Mouse (Mus musculus): ENCODE measurements around the gene Pcnx3. TPM values are rescaled to one million over a fixed set of nuclear protein-coding genes. Genes with fewer than 3 reads are reported as not detected.
A peak's percentile ranks its signal among the peaks of the same experiment; 100 is the strongest.

Pcnx3 gene
- polyA plus RNA-seq, 1 experiment from 2014 or later = 38.3 TPM

- Histone ChIP-seq H3K27me3 (no peaks in the 10 kb centered on the region), H3K9ac (replicated peaks) (peak overlapping the region; percentile 63), H3K4me2 (peak overlapping the region; percentile 98), H3K4me1 (replicated peaks) (peaks cover 52% of the 10 kb centered on the region), H3K9me3 (no peaks in the 10 kb centered on the region), H3K4me3 (replicated peaks) (peak overlapping the region; percentile 42), H3K36me3 (peaks cover 60% of the 10 kb centered on the region), H3K27ac (peak overlapping the region; percentile 76)
- ATAC-seq (ENCODE audit: insufficient number of reproducible peaks, insufficient read depth, low FRiP score, low TSS enrichment, low read depth) = no peak
- WGBS = 78% methylated on average over 12 of the region's 12 CpGs
Observed at GRCm38 (mm10) chr19:5725029-5725707, 36.5 kb upstream of the Pcnx3 start.

- peaks cover 46% of the 10 kb centered on the region for H3K4me1 ChIP-seq (replicated peaks)
- no peaks in the 10 kb centered on the region for H3K27me3 ChIP-seq
- no peaks in the 10 kb centered on the region for H3K9me3 ChIP-seq
- peak overlapping the region; percentile 42; the same call in 1 of the 2 replicates for H3K9ac ChIP-seq (replicated peaks)
- peak overlapping the region; percentile 98 for H3K4me2 ChIP-seq
- H3K4me3 ChIP-seq (replicated peaks) = peak overlapping the region; percentile 42
- ATAC-seq (ENCODE audit: insufficient number of reproducible peaks, insufficient read depth, low FRiP score, low TSS enrichment, low read depth) = no peak
- H3K36me3 ChIP-seq = peaks cover 63% of the 10 kb centered on the region
- no peak overlapping the region for H3K27ac ChIP-seq
- 67% methylated on average over 7 of the region's 7 CpGs for WGBS
Observed at GRCm38 (mm10) chr19:5724549-5724941, 35.8 kb upstream of the Pcnx3 start.

GRCm38 (mm10) chr19:5723934-5724548 is 35.3 kb upstream of the Pcnx3 start:
- peaks cover 68% of the 10 kb centered on the region for H3K36me3 ChIP-seq
- H3K4me2 ChIP-seq = peak overlapping the region; percentile 98
- H3K9me3 ChIP-seq = no peaks in the 10 kb centered on the region
- H3K27me3 ChIP-seq = no peaks in the 10 kb centered on the region
- H3K4me3 ChIP-seq (replicated peaks) = peak overlapping the region; percentile 42
- H3K4me1 ChIP-seq (replicated peaks) = peaks cover 46% of the 10 kb centered on the region
- 73% methylated on average over 4 of the region's 4 CpGs for WGBS
- H3K27ac ChIP-seq = no peak overlapping the region
- ATAC-seq (ENCODE audit: insufficient number of reproducible peaks, insufficient read depth, low FRiP score, low TSS enrichment, low read depth) = no peak
- peak overlapping the region; percentile 42; the same call in 1 of the 2 replicates for H3K9ac ChIP-seq (replicated peaks)

- Histone ChIP-seq H3K9ac (replicated peaks) (no peak overlapping the region), H3K36me3 (peaks cover 77% of the 10 kb centered on the region), H3K4me1 (replicated peaks) (peaks cover 38% of the 10 kb centered on the region), H3K27ac (no peak overlapping the region), H3K27me3 (no peaks in the 10 kb centered on the region), H3K4me2 (no peak overlapping the region), H3K9me3 (no peaks in the 10 kb centered on the region), H3K4me3 (replicated peaks) (no peak overlapping the region; the same call in 1 of the 2 replicates)
- no peak for ATAC-seq (ENCODE audit: insufficient number of reproducible peaks, insufficient read depth, low FRiP score, low TSS enrichment, low read depth)
- WGBS = 93% methylated on average over 7 of the region's 7 CpGs
Observed at GRCm38 (mm10) chr19:5722848-5723425, 34.2 kb upstream of the Pcnx3 start.

- H3K27me3 ChIP-seq = peaks cover 5% of the 10 kb centered on the region; the same call in 1 of the 2 replicates
- no peak overlapping the region for H3K4me2 ChIP-seq
- H3K36me3 ChIP-seq = peaks cover 82% of the 10 kb centered on the region
- no peak overlapping the region for H3K27ac ChIP-seq
- peaks cover 30% of the 10 kb centered on the region for H3K4me1 ChIP-seq (replicated peaks)
- no peaks in the 10 kb centered on the region for H3K9me3 ChIP-seq
- no peak overlapping the region for H3K4me3 ChIP-seq (replicated peaks)
- no peak overlapping the region for H3K9ac ChIP-seq (replicated peaks)
- WGBS = 84% methylated on average over 6 of the region's 6 CpGs
- no peak for ATAC-seq (ENCODE audit: insufficient number of reproducible peaks, insufficient read depth, low FRiP score, low TSS enrichment, low read depth)
Observed at GRCm38 (mm10) chr19:5721233-5721632, 32.5 kb upstream of the Pcnx3 start.

- no peak overlapping the region for H3K4me3 ChIP-seq (replicated peaks)
- no peak overlapping the region for H3K9ac ChIP-seq (replicated peaks)
- WGBS = 54% methylated on average over 10 of the region's 10 CpGs
- H3K9me3 ChIP-seq = no peaks in the 10 kb centered on the region
- H3K4me1 ChIP-seq (replicated peaks) = peaks cover 35% of the 10 kb centered on the region
- H3K27ac ChIP-seq = no peak overlapping the region
- no peak overlapping the region for H3K4me2 ChIP-seq
- H3K27me3 ChIP-seq = peaks cover 5% of the 10 kb centered on the region; the same call in 1 of the 2 replicates
- peaks cover 81% of the 10 kb centered on the region for H3K36me3 ChIP-seq
- no peak for ATAC-seq (ENCODE audit: insufficient number of reproducible peaks, insufficient read depth, low FRiP score, low TSS enrichment, low read depth)
Observed at GRCm38 (mm10) chr19:5716955-5717354, 28.2 kb upstream of the Pcnx3 start.

GRCm38 (mm10) chr19:5715793-5716688 is 27.3 kb upstream of the Pcnx3 start:
- WGBS = 17% methylated on average over 42 of the region's 43 CpGs
- peak overlapping the region; percentile 27; the same call in 1 of the 2 replicates for H3K9ac ChIP-seq (replicated peaks)
- H3K27ac ChIP-seq = no peak overlapping the region
- H3K36me3 ChIP-seq = peaks cover 80% of the 10 kb centered on the region
- H3K4me3 ChIP-seq (replicated peaks) = peak overlapping the region; percentile 13; the same call in 1 of the 2 replicates
- peaks cover 5% of the 10 kb centered on the region; the same call in 1 of the 2 replicates for H3K27me3 ChIP-seq
- H3K9me3 ChIP-seq = no peaks in the 10 kb centered on the region
- peak overlapping the region; percentile 45 for H3K4me2 ChIP-seq
- peaks cover 35% of the 10 kb centered on the region for H3K4me1 ChIP-seq (replicated peaks)
- ATAC-seq (ENCODE audit: insufficient number of reproducible peaks, insufficient read depth, low FRiP score, low TSS enrichment, low read depth) = no peak

GRCm38 (mm10) chr19:5713730-5714129 is 25.0 kb upstream of the Pcnx3 start:
- H3K9ac ChIP-seq (replicated peaks) = peak overlapping the region; percentile 18; the same call in 1 of the 2 replicates
- peak; percentile 75; the same call in 1 of the 2 replicates for ATAC-seq (ENCODE audit: insufficient number of reproducible peaks, insufficient read depth, low FRiP score, low TSS enrichment, low read depth)
- peak overlapping the region; percentile 26 for H3K4me2 ChIP-seq
- no peaks in the 10 kb centered on the region for H3K9me3 ChIP-seq
- peaks cover 35% of the 10 kb centered on the region for H3K4me1 ChIP-seq (replicated peaks)
- H3K4me3 ChIP-seq (replicated peaks) = no peak overlapping the region
- H3K27me3 ChIP-seq = peaks cover 5% of the 10 kb centered on the region; the same call in 1 of the 2 replicates
- WGBS = 7% methylated on average over 2 of the region's 2 CpGs
- H3K27ac ChIP-seq = peak overlapping the region; percentile 79
- H3K36me3 ChIP-seq = peaks cover 79% of the 10 kb centered on the region

GRCm38 (mm10) chr19:5713255-5713654 is 24.5 kb upstream of the Pcnx3 start:
- Histone ChIP-seq H3K27ac (peak overlapping the region; percentile 79), H3K36me3 (peaks cover 79% of the 10 kb centered on the region), H3K4me1 (replicated peaks) (peaks cover 35% of the 10 kb centered on the region), H3K9ac (replicated peaks) (peak overlapping the region; percentile 18; the same call in 1 of the 2 replicates), H3K4me3 (replicated peaks) (no peak overlapping the region), H3K9me3 (no peaks in the 10 kb centered on the region), H3K27me3 (peaks cover 5% of the 10 kb centered on the region; the same call in 1 of the 2 replicates), H3K4me2 (peak overlapping the region; percentile 26)
- 0 out of 2 replicates have a peak, but pooled peaks have one; percentile 11 for ATAC-seq (ENCODE audit: insufficient number of reproducible peaks, insufficient read depth, low FRiP score, low TSS enrichment, low read depth)
- 69% methylated on average over 5 of the region's 5 CpGs for WGBS

GRCm38 (mm10) chr19:5711907-5712460 is 23.3 kb upstream of the Pcnx3 start:
- H3K9ac ChIP-seq (replicated peaks) = no peak overlapping the region; the same call in 1 of the 2 replicates
- H3K4me3 ChIP-seq (replicated peaks) = no peak overlapping the region
- H3K36me3 ChIP-seq = peaks cover 81% of the 10 kb centered on the region
- no peak for ATAC-seq (ENCODE audit: insufficient number of reproducible peaks, insufficient read depth, low FRiP score, low TSS enrichment, low read depth)
- WGBS = 91% methylated on average over 14 of the region's 14 CpGs
- H3K27ac ChIP-seq = no peak overlapping the region
- peaks cover 2% of the 10 kb centered on the region; the same call in 1 of the 2 replicates for H3K27me3 ChIP-seq
- H3K4me1 ChIP-seq (replicated peaks) = peaks cover 32% of the 10 kb centered on the region
- no peaks in the 10 kb centered on the region for H3K9me3 ChIP-seq
- H3K4me2 ChIP-seq = no peak overlapping the region

All from limb, embryonic 12.5 days (tissue).